Mouse (Mus musculus) erythroblast, adult 5-6 weeks (primary cell): ENCODE data around the gene Aplp1. TPM values are rescaled to one million over a fixed set of nuclear protein-coding genes. Genes with fewer than 3 reads are reported as not detected.

Source experiments
- ATAC-seq: replicated peaks from 2 replicates; pipeline ENCODE4 v1.8.0; 2016; ENCODE audit warnings: moderate number of reproducible peaks, mild to moderate bottlenecking, moderate TSS enrichment, inconsistent platforms; ENCODE audit not compliant: poor library complexity, low FRiP score, severe bottlenecking
- total RNA-seq, 2 experiments: library from RNA; stranded (forward) in 1 of 2; stranded (reverse) in 1 of 2; fragments of 150-400 nt in 1 of 2; fragments of 200-764, 138-1000 nt in 1 of 2; gene quantifications; 2 replicates each; pipeline versions ENCODE4 v1.2.3 to v1.2.4; 2015 to 2017; ENCODE audit warnings: low replicate concordance in 2 of 2

The Aplp1 gene
- total RNA-seq, 2 experiments from 2014 or later = not detected

DNA sequence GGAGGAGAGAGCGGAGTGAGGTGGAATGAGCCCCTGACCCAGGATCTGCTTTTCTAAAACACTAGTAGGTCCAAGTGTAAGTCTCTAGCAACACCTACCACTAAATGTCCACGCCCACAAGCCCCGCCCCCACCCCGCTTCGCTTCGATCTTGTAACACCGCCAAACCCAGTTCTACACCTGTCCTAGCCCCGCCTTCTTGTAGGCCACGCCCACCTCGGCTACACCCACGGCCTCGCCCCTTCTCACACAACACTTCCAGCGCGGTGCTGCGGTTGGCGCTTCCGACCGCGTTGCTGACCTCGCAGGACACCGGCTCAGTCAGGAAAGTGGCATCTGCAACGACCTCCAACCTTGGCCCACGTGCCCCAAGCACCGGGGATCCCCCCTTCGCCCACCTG is 8.4 kb upstream of the Aplp1 start:
- 0 out of 2 replicates have a peak, but pooled peaks have one; percentile 35 for ATAC-seq

DNA sequence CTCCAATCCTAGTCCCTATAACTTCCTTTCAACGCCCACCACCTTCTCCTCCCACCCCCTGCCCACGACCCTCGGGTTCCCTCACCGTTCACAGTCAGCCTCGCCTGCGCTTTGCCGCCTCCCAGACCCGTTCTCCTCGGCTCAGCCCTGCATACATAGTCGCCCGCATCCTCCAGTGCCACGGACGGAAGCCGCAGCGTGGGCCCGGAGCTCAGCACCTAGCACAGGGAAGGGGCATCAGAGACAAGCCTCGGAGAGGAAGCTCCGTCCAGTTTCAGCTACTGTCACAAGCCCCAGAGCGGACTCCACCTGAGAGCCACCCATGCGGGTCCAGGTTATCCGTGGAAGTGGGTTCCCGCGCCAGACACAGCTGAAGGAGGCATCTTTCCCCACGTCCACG is 8.0 kb upstream of the Aplp1 start:
- ATAC-seq = no peak

DNA sequence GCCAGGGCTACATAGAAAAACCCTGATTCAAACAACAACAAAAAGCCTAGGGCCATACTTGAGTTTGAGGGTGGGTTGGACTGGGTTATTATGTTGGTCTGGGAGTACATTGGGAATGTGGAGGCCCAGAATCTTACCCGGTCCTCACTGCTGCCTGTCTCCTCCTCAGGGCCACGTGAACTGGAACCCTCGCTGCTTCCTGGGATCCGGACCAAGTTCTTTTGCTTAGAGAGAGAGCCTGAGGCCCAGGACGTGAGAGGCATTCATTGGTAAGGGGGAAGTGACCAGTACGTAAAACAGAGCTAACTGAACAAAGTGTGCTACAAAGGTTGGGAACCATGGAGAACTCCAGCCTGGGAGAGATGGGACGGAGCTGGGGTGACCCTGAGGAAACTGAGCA is 4.9 kb upstream of the Aplp1 start:
- no peak for ATAC-seq

DNA sequence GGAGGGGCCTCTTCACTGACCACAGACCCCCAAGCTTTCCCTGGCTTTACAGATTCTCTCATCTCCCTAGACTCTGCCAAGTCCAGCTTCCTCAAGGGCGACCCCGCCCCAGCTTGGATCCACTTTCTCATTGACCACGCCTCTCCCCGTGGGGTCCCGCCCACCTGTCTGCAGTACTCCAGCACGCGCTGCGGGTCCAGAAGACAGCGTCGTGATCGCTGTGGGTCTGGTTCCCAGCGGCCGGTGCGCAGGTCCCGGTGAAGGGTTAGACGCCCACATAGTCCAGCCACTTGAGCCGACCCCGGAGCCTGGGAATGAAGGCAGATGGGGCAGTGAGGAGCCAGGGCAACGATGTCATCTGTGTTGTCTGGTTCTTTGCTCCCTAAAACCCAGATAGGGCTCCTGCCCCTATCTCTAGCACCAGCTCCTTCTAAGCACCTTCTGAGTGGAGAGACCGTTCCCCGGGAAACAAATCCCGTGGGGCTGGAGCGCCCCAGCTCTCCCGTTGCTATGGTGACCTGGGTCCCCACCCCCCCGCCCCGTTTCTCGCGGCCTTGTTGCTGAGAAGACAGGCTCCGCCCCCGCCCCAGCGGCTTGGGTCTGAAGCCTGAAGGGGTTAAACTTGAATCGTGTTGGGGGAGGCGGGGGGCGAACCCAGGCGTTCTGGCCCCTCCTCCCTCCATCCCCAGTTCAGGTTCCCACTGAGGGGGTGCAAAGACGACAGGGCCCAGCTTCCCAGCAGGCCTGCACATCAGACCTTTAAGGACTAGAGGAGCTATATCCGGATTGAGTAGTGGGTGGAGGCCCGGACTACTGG is 973 bp downstream of the Aplp1 start:
- no peak for ATAC-seq

DNA sequence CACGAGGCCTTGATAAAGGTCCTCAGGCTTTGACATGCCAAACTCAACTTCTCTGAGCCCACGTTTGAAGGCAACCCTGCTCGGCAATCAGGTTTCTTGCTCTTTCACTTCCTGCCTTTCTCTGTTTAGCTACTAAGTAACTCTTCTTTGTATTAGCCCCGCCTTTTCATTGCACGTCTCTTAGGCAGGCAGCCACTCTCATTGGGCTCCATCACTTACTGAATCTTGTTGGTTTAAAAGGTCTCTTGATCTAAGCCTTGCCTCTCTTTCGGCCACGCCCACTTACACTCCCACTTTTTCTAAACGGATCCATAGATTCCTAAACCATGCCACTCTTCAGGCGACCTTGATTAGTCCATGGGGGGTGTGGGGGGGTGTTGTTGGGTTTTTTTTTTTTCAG is 1.6 kb downstream of the Aplp1 start:
- ATAC-seq = no peak

DNA sequence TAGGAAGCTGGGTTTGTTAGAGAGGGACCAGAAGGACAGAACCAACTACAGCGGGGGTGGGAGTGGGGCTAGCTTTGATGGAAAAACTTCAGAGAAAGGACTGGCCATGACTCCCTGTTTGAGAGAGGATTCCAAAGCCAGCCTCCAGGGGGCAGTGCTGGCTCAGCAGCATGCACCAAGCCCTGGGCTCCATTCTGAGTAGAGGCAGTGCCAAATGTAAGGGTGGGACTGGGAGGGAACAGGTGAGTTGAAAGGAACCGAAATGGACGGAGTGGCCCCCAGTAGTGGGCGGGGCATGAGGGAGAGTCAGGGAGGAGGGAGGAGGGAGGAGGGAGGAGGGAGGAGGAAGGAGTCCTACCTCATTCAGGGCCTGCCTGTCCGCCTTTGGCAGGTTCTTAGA is 4.6 kb downstream of the Aplp1 start:
- ATAC-seq = peak; percentile 57

DNA sequence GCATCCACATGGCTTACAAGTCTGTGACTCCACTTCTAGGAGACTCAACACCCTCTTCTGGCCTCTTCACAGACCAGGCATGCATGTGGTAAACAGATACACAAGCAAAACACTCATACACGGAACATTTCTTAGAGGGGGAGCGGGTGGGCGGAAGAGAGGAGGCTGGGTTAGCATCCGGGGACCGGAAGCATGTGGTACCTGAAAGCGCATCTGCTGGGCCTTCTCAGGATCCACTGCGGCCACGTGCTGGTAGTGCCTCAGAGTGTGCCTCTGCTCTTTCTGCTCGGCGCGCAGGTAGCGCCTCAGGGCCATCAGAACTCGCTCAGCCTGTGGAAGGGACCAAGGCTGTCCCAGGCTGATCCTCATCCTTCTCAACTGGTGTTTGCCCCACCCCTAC is 5.6 kb downstream of the Aplp1 start:
- ATAC-seq = no peak

DNA sequence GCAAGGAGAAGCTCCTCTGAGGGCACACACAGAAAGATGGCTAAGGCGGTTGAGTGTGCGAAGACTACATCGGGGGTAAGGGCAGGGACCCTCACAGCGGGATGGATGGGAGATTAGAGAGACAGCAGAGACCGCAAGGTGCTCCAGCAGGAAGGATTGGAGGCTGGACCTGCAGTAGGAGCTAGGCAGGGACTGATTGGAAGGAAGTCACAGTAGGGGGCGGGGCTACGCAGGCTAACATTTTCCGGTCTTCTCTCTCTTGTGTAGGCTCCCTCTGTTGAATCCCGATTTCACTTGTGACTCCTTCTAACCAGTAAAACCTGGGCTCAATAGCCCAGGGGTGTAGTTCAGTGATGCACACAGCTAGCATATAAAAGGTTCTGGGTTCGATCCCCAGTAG is 8.5 kb downstream of the Aplp1 start:
- ATAC-seq = no peak

DNA sequence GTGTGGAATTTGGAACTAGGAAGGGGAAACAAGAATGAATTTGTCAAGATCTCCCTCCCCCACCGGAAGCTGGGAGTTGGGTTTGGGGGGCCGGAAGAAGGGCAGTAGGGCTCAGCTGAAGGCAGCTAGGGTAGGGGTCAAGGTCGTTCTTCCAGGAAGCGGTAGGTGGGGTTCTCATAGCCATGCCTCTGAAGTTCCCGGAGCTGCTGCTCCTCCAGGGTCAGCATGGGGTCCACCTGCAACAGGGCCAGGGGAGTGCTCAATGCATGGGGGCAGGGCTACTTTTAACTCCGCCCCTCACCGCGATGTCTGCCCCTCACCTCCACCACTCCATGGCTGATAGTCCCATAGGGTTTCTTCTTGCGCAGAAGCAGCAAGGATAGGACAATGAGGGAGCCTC is 10.2 kb downstream of the Aplp1 start:
- ATAC-seq = no peak

DNA sequence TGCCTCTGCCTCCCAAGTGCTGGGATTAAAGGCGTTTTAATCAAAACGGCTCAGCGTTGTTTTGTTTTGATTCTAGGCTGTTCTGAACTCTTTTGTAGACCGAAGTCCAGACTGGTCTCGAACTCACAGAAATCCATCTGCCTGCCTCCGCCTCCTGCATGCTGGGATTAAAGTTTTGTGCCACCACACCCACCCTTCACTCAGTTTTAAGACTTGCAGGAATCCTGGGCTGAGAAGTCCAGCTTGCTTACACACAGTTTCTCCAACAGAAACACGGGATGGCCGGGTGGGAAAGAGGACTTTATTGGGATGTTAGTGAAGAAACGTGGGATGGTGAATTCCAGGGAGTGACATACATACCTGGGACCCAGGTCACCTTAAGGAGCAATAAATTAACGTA is 10.6 kb downstream of the Aplp1 start:
- ATAC-seq = no peak

DNA sequence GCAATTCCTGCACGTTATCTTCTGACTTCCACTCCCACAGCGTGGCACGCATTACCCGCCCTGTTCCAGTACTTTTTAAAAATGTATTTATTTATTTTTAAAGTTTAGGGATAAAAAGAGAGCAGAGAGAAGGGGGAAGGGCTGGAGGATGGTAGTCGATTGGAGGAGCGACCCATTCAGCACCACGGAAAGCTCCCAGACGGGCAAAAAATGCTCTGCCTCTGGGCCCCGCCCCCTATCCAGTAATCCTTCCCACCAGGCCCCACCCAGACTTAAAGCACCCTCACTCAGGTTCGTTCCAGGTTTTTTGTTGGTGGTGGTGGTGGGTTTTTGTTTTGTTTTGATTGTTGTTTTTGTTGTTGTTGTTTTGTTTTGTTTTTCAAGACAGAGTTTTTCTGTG is 11.1 kb downstream of the Aplp1 start:
- no peak for ATAC-seq

DNA sequence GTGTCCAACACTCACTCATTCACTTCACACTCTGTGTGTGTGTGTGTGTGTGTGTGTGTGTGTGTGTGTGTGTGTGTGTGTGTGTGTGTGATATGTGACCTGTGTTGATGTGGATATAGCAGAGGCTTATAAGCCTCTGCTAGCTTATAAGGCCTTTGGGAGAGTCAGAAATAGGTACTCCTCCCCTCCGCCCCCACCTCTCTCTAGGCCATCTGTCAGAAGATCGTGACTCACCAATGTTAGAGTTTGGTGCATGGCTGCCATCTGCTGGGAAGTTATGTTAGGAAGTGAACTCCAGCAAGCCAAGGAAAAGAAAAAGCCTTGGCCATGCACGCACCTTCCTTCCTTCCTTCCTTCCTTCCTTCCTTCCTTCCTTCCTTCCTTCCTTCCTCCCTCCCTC is 13.5 kb downstream of the Aplp1 start:
- ATAC-seq = no peak

DNA sequence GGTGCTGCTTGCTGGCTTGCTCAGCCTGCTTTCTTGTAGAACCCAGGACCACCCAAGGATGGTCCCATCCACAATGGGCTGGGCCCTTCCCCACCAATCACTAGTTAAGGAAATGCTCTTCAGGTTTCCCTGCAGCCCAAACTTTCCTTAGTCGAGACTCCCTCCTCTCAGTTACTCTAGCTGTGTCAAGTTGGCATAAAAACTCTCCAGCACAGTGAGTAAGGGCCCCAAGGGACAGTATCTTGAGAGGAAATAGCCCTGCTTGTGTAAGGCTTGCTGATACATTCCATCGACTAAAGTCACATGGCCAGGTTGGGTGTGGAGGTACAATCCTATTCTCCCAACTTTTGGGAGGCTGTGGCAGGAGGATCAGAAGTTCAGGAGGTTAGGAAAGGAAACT is 15.1 kb downstream of the Aplp1 start:
- no peak for ATAC-seq

DNA sequence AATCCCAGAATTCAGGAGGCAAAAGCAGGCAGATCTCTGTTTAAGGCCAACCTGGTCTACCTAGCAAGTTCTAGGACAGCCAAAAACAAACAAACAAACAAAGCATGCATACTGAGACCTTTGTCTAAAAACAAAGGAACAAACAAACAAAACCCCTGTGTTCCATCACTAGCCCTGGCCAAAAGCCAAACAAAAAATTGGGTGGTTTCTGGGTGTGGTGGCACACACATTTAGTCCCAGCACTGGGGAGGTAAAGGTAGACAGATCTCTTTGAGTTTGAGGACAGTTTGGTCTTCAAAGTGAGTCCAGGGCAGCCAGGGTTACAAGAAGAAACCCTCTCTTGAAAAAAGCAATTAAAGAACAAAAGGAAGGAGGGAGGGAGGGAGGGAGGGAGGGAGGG is 16.0 kb downstream of the Aplp1 start:
- no peak for ATAC-seq

DNA sequence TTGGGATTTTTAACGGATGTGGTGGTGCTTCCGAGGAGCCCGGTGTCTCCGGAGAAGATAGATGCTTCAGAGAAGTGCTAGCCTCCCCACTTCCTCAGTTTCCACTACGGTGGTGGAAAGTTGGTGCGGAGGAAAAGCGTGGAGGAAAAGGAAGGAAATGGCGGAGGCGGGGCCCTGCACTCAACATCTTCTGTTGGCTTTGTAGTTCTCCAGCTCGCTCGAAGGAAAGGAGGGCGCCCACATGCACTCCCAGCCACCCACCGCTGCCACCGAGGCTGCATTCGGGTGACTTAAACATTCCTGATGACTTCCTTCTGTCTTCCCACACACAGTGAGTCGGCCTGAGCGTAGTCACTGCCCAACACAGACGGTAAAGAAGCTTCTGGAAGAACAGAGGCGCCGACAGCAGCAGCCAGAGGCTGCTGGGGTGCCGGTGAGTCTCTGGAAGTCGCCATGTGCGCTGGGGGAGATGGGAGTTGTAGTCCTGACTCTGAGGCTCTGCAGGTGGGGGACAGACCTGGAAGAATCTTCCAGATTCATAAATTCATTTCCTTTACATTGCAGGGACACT is 22.2 kb downstream of the Aplp1 start:
- ATAC-seq = no peak

DNA sequence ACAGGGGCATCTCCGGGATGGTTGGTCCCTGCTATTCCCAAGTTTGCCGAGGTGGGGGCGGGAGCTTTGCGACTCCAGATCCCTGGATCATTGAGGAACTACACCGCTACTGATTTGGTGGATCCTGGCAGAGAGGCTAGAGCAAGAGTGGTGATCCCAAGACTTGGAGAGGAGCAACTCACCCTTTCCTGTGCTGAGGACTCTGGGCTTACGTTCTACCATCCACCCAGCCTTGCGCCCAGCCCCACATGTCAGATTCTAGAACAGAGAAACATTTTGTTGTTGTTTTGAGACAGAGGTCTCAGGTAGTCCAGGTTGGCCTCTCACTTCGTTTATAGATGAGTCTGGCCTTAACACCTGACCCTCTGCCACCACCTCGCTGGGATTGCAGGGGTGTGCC is 22.8 kb downstream of the Aplp1 start:
- ATAC-seq = no peak

DNA sequence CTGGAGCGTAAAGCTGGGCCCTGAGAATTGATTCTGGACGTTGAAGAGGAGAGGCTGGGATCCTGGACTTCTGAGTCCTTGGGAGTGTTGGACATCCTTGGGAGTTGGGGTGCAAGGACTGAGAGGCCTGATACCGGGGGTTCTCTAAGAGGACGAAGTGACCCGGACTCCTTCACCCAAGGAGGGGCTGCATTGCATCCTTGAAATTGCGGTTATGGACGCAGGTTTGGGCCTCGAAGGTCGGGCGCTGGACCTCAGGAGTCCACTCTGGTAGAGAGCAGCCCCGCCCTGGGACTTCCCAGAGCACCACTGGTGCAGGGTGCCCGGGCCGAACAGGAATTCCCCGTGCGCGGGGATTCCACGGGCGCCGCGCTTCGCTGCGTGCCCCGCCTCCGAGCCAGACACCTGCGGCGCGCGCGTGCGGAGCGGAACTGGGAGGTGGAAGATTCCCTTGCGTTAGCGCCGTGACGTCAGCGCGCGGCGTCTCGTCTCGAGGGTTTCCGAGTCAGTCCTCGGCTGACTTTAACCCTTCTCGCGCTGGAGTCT is 23.4 kb downstream of the Aplp1 start:
- ATAC-seq = peak; percentile 59

DNA sequence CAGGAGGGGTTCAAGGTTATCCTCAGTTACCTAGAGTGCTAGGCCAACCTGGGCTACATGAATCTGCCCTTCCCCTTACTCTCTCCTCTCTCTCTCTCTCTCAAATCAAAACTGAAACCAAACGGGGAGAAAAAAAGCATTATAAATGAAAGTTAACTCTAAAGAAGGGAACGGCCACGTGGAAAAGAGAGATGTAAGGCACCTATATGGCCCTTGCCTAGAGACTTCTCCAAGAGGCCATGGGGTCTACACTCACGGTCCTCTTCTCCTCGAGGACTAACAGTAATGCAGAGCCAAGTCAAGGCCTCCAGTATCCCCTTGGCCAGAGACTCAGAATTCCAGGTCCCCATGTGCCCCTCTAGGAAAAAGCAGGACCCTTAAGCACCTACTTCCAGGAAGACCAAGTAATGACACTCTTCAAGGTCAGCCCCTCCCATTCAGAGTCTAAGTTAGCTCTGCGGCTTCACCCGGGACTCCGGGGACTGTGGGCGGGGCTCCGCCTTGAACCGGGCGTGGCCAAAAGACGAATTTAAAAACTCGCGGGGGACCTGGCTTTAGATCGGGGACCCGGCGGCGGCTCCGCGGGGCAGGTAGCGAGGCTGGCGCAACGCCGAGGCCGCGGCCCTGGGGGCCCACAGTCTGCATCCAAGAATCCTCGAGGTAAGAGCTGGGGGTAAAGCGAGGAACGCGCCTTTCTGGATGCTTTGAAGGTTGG is 24.0 kb downstream of the Aplp1 start, which contains the start of gene Nfkbid:
Gene Nfkbid, plus strand, starts transcription at position 558 of the 715 bp plus-strand sequence.
- ATAC-seq = peak; percentile 70

DNA sequence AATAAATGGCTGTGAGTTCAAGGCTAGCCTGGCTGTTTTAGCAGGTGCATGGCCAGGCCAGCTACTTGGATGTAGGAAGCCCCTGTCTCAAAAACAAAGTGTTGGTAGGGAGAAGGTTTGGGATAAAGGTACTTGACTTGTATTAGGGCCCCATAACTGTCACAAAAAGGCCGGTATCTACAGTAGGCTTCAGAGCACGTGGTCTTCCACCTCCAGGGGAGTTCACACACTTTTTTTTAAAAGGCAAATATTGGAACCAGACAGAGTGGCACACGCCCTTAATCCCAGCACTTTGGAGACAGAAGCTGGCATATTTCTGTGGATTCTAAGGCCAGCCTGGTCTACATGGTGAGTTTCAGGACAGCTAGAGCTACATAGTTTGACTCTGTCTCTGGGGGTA is 24.7 kb downstream of the Aplp1 start:
- ATAC-seq = no peak

DNA sequence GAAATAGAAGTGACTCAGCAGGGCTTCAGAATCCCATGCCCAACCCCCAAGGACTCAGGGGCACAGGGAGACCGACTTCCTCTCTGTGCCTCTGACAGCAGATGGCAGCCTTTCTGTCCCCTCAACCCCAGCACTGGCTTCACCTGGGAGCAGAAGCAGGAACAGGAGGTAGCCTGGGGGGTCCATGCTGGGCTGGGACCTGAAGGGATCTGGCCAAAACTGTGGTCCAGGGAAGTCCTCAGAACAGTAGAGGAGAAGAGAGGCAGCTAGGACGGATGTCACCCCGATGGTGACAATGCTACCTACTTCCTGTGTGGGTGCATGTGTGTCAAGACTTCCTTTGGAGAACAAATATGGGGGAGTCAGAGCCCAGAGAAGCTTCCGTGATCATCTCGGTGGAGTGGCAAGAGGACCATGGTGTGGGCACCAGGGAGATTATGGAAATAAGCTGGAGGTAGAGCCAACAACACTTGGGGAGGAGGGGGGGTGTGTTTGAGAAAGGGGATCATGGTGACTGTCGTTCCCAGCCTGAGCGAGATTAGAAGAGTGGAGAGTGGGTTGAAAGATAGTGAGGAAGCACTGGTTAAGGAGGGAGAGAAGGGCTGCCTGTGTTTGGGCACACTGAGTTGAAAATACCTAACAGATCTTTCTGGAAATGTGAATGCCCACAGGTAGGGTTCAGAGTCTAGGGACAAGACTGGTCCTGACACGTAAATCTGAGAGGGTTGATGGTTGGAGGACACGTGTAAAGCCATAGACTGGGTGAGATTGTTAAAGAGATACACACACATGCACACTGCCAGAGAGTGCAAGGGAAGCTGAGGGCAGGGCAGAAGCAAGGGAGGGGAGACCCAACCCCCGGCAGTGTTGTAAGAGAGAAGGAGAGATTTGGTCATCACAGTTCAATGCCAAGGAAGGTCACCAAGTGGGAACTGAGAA is 25.5 kb downstream of the Aplp1 start, which contains the start of gene Hcst:
Gene Hcst, minus strand, starts transcription at position 294 of the 939 bp plus-strand sequence.
- ATAC-seq = no peak
